Mouse (Mus musculus): ENCODE measurements around the gene Tnf.

Tnf gene
- long read RNA-seq, experiment 1, result 0 reads
- long read RNA-seq, experiment 2, result 0 reads

DNA sequence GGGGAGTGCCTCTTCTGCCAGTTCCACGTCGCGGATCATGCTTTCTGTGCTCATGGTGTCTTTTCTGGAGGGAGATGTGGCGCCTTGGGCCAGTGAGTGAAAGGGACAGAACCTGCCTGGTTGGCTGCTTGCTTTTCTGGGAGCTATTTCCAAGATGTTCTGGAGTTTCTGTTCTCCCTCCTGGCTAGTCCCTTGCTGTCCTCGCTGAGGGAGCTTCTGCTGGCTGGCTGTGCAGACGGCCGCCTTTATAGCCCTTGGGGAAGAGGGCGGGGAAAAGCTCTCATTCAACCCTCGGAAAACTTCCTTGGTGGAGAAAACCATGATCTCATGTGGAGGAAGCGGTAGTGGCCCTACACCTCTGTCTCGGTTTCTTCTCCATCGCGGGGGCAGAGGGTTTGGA lies at the start of gene Tnf:
Gene Tnf (minus strand): TSS at position 221 of the 400 bp plus-strand sequence.
- intact Hi-C loops (cut with DNase I), result no loop called here

DNA sequence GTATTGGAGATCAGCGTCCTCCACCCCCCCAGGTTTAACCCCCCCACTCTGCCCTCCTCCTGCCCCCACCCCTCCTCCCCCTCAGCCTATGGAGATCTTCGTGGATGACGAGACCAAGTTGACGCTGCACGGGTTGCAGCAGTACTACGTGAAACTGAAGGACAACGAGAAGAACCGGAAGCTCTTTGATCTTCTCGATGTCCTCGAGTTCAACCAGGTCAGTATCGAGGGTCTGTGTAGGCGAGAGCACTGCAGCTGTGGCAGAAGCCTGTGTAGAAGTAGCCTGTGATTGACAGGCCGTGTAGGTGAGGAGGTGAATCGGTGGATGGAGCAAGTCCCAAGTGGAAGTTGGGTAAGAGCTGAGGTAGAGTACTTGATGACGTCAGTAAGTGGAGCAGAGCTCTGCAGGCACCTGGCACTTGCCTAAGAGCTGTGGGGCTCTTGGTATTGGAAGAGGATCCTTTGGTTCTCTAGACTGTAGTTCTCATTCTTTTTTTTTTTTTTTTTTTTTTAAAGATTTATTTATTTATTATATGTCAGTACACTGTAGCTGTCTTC lies 49.4 kb upstream of the Tnf start:
- intact Hi-C loops (cut with DNase I), result no loop called here

DNA sequence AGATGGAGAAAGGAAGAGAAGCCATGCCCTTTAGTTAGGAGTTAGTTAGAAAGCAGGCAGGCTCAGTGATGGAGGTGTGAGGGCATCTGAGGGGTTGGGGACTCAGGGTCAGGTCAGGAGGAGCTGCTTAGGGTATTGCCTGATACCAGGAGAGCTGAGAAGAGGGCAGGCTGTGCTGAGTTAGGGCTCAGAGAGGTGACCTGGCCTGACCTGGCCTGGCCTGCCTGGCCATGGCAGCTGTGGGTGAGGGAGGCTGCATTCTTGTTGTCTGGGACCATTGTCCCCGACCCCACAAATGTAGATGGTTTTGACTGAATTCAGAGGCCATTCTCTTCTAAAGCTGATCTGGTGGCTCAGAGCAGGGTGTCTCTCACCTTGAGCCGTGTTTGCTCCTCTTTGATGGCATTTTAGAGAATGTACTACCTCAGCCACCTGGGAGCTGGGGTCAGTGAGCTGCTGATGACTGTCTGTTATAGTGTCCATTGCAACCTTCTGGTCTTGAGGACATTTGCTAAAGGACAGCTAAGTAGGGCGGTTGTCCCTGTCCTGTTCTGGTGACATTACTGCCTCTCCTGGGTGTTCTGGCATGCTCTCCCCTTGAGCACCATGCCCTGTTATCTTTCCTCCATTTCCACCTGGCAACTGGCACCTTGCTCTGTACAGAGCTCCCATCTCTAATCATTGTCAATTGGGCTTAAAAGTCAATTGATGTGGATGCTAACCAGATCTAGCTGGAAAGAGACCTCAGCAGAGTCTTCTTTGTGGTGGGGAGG lies 48.7 kb upstream of the Tnf start:
- intact Hi-C loops (cut with DNase I), result no loop called here

- intact Hi-C loops (cut with DNase I), result loop anchor here (5.0 kb wide), 1 partner anchor 43 kb away; no protein-coding TSS in a partner anchor
These were observed 47.8 kb upstream of the Tnf start for GRCm38 (mm10) chr17:35249451-35250197.

- intact Hi-C loops (cut with DNase I), result loop anchor here (5.0 kb wide), 1 partner anchor 43 kb away; no protein-coding TSS in a partner anchor
These were observed 47.2 kb upstream of the Tnf start for GRCm38 (mm10) chr17:35248986-35249385.

DNA sequence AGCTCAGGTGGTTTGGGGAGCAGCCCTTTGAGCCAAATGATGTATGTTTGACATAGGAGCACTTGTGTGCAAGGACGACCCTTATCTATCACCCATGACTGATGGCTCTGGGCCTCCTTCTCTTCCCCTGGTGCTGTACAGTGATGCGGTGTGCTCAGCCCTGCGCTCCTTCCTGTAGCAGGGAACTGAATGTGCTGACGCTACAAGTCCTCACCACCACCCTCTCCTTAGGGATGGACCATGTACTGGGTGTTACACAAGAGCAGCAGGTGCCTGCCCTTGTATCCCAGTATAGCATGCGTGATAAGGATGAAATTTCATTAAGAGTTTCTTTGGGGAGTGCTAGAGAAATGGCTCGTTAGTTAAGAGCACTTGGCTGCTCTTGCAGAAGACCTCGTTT lies 45.3 kb upstream of the Tnf start:
- intact Hi-C loops (cut with DNase I), result loop anchor here (5.0 kb wide), 1 partner anchor 45 kb away; no protein-coding TSS in a partner anchor

DNA sequence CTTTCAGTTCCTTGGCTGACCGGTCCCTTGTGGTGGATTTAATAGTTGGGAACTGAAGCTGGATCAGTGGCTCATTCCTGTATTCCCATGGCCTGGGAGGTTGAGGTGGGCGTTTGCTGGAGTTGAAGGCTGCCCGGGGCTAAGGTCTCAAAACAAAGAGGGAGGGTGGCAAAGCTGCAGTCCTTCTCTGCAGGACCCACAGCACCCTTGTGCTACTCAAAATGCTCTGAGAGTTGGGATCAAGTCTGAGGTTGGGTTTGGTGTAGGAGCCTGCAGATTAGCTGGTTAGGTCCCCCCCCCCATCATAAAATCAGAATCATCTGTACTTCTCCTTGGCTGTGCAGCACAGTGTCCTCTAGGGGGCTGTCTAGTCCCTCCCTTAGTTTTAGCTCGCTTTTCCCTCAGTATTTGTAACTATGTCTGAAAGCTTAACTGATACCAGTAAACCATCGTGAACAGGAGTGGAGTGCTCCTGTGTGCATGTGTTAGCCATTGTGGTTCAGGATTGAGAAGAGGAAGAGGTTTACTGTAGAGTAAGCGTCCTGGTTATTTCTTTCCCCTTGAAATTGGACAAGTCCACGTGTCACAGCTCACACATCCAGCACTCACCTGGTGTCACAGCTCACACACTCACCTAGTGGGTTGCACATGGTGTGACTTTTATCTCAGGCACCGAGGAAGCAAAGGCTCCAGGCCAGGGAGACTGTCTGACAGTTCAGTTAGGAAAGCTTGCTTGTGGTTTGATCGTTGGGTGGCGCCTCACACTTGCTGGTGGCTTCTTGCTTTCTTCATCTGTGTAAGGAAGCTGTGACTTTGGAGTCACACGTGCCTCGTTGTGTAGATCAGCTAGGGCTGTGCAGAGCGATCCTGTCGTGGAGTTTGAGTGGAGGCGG lies 44.2 kb upstream of the Tnf start:
- intact Hi-C loops (cut with DNase I), result loop anchor here (5.0 kb wide), 1 partner anchor 46 kb away; no protein-coding TSS in a partner anchor

DNA sequence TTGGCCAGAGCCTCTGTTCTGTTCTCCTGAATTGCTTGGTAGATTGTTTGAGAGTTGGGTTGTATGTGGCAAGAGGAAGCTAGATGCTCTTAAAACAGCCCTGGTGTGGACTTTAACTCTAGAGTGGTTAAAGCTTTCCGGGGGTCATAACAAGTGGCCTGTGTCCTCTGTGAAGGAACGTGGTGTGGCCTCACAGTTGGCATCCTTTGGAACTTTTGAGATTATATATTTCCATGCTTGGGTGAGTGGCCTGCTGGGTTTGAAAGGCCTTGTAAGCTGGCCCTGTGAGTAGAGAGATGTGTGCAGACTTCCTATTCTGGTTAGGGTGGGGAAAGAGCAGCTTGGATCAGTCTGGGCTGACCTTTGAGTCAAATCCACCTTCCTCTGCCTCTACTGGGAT lies 43.2 kb upstream of the Tnf start:
- intact Hi-C loops (cut with DNase I), result loop anchor here (5.0 kb wide), 1 partner anchor 47 kb away; no protein-coding TSS in a partner anchor

DNA sequence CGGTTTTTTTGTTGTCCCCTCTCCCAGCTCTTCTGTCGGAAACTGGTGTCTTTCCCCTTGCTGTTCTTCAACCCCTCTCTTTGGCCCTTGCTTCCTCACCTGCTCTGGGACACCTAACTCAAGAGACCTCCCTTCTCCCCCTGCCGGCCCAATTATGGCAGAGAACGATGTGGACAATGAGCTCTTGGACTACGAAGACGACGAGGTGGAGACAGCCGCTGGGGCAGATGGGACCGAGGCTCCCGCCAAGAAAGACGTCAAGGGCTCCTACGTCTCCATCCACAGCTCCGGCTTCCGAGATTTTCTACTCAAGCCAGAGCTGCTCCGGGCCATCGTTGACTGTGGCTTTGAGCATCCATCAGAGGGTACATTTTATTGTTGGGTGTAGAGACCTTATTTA lies 41.3 kb upstream of the Tnf start:
- intact Hi-C loops (cut with DNase I), result no loop called here

DNA sequence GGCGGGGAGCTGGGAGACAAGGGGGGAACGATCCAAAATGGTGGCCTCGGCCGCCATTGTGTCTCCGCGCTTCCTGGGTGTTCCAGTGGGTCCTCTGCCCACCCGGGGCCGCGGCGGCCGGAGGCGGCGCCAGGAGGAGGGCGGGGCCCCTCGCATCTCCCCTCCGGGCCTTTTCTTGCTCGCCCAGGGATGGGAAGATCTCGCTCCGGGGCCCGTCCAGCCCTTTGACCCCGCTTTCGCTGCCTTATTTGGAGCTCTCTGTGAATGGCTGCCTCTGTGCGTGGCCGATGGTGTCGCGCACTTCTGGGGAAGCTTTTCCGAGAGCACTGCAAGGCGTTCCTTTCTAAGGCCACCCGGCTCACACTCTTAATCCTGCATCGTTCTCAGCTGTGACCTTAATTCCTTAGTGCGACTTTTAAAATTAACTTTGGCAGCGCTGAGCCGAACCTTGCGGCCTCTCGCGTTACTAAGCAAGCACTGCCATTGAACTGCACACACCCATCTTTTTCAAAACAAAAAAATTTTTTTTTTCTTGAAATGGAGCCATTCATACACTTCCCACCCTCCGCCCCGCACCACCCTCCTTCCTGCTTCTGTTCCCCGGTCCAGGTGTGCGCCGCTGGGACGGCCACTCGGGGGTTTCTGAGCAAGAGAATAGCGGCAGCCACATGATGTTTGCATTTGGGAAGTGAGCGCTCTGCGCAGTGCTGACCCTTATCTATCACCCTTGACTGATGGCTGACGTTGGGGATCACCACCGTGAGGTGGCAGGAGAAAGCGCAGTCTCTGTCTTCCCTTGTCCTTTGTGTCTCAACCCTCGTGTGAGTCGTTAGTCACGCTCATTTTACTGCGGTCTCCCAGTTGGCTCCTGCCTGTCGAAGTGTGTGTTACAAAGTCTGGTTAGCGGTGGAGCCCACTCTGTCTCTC lies 40.5 kb upstream of the Tnf start:
- intact Hi-C loops (cut with DNase I), result no loop called here

GRCm38 (mm10) chr17:35241305-35242014 lies 39.7 kb upstream of the Tnf start, which contains the start of gene Ddx39b:
Gene Ddx39b, plus strand, starts transcription at chr17:35241746.
- intact Hi-C loops (cut with DNase I), result no loop called here

GRCm38 (mm10) chr17:35240384-35241304 lies 38.8 kb upstream of the Tnf start:
- intact Hi-C loops (cut with DNase I), result no loop called here

- intact Hi-C loops (cut with DNase I), result loop anchor here (10.0 kb wide), 1 partner anchor 215 kb away; the partner anchor contains the start of gene Sapcd1
These were observed 37.9 kb upstream of the Tnf start for GRCm38 (mm10) chr17:35239700-35240099.

GRCm38 (mm10) chr17:35237504-35237903 lies 35.7 kb upstream of the Tnf start:
- intact Hi-C loops (cut with DNase I), result loop anchor here (10.0 kb wide), 1 partner anchor 213 kb away; the partner anchor contains the start of gene Sapcd1

DNA sequence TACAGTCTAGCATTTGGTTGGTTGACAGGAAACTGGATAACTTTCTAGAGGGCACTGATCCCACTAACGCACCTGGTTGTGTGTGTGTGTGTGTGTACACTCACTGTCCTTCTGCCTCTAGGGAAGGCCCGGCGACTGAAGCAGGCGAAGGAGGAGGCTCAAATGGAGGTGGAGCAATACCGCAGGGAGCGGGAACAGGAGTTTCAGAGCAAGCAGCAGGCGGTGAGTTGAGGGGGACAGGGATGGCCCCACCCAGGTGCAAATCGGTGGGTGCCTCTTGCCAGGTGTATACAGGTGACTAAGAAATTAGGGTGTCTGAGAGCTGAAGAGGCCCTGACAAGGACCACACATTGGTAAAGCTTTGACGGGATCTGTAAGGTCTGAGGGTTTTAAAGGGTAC lies 35.2 kb upstream of the Tnf start:
- intact Hi-C loops (cut with DNase I), result loop anchor here (10.0 kb wide), 1 partner anchor 212 kb away; the partner anchor contains the start of gene Sapcd1

GRCm38 (mm10) chr17:35236390-35236746 lies 34.6 kb upstream of the Tnf start:
- intact Hi-C loops (cut with DNase I), result loop anchor here (10.0 kb wide), 1 partner anchor 212 kb away; the partner anchor contains the start of gene Sapcd1

GRCm38 (mm10) chr17:35235614-35236389 lies 34.0 kb upstream of the Tnf start, which contains the start of gene Nfkbil1:
Gene Nfkbil1, minus strand, starts transcription at chr17:35235792.
- intact Hi-C loops (cut with DNase I), result loop anchor here (10.0 kb wide), 1 partner anchor 211 kb away; the partner anchor contains the start of gene Sapcd1

Measured in adrenal gland (tissue).